Mouse (Mus musculus) intestine, postnatal 0 days (tissue): Measurements from ENCODE around the gene Ppp1r16b. TPM values are rescaled to one million over a fixed set of nuclear protein-coding genes. Genes with fewer than 3 reads are reported as not detected.
"Not testable (repeated sequence)": the region's sequence is repeated elsewhere in the genome, so short reads cannot be mapped to it uniquely, and the experiment has no call there.

Source experiments
- ATAC-seq: fragments of 200-750 bp; cut with Nextera tagmentation; 2 replicates; pipeline ENCODE4 v1.8.0; 2017; ENCODE audit warnings: mild to moderate bottlenecking, moderate TSS enrichment, moderate library complexity
- H3K27ac ChIP-seq: fragments of 300-500 bp; sonication (generic); 2 replicates; pipeline ENCODE4 v1.5.1; 2014; ENCODE audit warnings: mild to moderate bottlenecking, low read depth, low read length, moderate library complexity
- H3K27me3 ChIP-seq: fragments of 300-500 bp; sonication (generic); replicated peaks from 2 replicates; pipeline ENCODE4 v1.6.1; 2014; ENCODE audit warnings: low read length, mixed read lengths; ENCODE audit not compliant: control insufficient read depth, insufficient read depth
- H3K36me3 ChIP-seq: fragments of 300-500 bp; sonication (generic); 2 replicates; pipeline ENCODE4 v1.6.1; 2014; ENCODE audit warnings: mild to moderate bottlenecking, moderate library complexity; ENCODE audit not compliant: control insufficient read depth, insufficient read depth
- H3K4me1 ChIP-seq: fragments of 300-500 bp; sonication (generic); replicated peaks from 2 replicates; pipeline ENCODE4 v1.6.1; 2014; ENCODE audit warnings: antibody characterized with exemption, low read length, mixed read lengths; ENCODE audit not compliant: control insufficient read depth, insufficient read depth
- H3K4me2 ChIP-seq: fragments of 300-500 bp; sonication (generic); replicated peaks from 2 replicates; pipeline ENCODE4 v1.6.1; 2014; ENCODE audit warnings: low read depth, mild to moderate bottlenecking, moderate library complexity
- H3K4me3 ChIP-seq: fragments of 300-500 bp; sonication (generic); 2 replicates; pipeline ENCODE4 v1.5.1; 2014; ENCODE audit warnings: low read depth, low read length
- H3K9ac ChIP-seq: fragments of 300-500 bp; sonication (generic); 2 replicates; pipeline ENCODE4 v1.6.1; 2014; ENCODE audit warnings: mild to moderate bottlenecking, low read depth, low read length
- H3K9me3 ChIP-seq: fragments of 300-500 bp; sonication (generic); 2 replicates; pipeline ENCODE4 v1.6.1; 2016; ENCODE audit warnings: mixed run types; ENCODE audit not compliant: control insufficient read depth
- CTCF ChIP-seq: sonication (generic); IDR thresholded peaks from 2 replicates; pipeline ENCODE4 v1.5.1; 2016; ENCODE audit warnings: low read depth, mild to moderate bottlenecking, control low read depth, antibody characterized with exemption, moderate library complexity
- WGBS: fragments of 180-500 bp; shearing (Covaris S2); extraction: QIAGEN DNeasy Blood & Tissue Kit; methylation state at CpG from one replicate; pipeline ENCODE4 v1.1.7; 2014; 5-methylcytosine and 5-hydroxymethylcytosine counted together
- polyA plus RNA-seq: library from polyadenylated mRNA; unstranded; fragments of >200 nt; fragmentation: Nextera tagmentation; extraction: Ambion mirVana; gene quantifications from 2 replicates; pipeline ENCODE4 v1.2.1, GENCODE M21; 2015

The Ppp1r16b gene
- polyA plus RNA-seq, 1 experiment from 2014 or later: 3.3 TPM

DNA sequence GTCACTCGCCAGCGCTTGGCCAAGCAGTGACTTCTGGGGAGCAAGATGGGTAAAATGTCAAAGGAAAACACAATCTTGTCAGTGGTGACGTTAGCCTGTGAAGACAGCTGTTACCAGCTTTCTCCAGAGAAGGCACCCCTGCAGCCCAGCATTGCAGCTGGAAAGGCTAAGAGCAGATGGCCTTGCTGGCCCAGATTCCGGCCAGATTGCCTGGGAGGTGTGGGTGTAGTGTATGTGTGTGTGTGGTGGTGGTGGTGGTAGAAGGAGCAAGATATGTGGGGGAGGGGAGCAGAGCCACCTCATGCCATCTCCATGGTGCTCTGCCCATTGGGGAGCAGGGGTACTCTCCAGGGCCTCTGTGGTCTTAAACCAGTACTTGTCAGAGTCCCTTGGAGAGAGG is 67.9 kb downstream of the Ppp1r16b start:
- no peak for ATAC-seq
- H3K4me1 ChIP-seq: no peaks in the 10 kb centered on the region
- H3K4me3 ChIP-seq: no peak overlapping the region
- TF ChIP-seq CTCF: no peak
- H3K27ac ChIP-seq: no peak overlapping the region
- H3K4me2 ChIP-seq: no peak overlapping the region
- no peak overlapping the region for H3K9ac ChIP-seq
- H3K36me3 ChIP-seq: no peaks in the 10 kb centered on the region
- WGBS: 63% methylated on average over 4 of the region's 4 CpGs
- H3K9me3 ChIP-seq: no peaks in the 10 kb centered on the region
- no peaks in the 10 kb centered on the region for H3K27me3 ChIP-seq

DNA sequence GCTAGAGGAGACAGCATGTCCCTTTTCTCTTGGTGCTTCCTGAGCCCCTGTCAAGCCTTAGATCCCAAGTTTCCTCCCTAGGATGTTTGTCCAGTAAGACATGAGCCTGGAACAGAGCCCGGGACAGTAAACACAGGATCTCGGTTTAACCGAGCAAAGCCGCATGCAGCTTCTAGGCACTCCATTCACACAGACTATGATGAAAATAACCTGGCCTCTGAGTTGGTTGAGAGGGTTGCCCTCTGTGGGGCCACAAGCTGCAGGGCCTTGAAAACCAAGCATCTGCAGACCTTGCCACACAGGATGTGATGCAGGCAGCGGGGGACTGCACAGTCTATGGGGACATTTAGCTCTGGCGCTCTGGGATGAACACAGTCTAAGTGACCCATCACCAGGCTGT is 68.7 kb downstream of the Ppp1r16b start:
- 62% methylated on average over 6 of the region's 6 CpGs for WGBS
- no peak overlapping the region for H3K4me2 ChIP-seq
- H3K9ac ChIP-seq: no peak overlapping the region
- H3K4me3 ChIP-seq: no peak overlapping the region
- H3K27me3 ChIP-seq: no peaks in the 10 kb centered on the region
- no peaks in the 10 kb centered on the region for H3K4me1 ChIP-seq
- H3K36me3 ChIP-seq: no peaks in the 10 kb centered on the region
- no peak for TF ChIP-seq CTCF
- no peaks in the 10 kb centered on the region for H3K9me3 ChIP-seq
- no peak overlapping the region for H3K27ac ChIP-seq
- no peak for ATAC-seq

DNA sequence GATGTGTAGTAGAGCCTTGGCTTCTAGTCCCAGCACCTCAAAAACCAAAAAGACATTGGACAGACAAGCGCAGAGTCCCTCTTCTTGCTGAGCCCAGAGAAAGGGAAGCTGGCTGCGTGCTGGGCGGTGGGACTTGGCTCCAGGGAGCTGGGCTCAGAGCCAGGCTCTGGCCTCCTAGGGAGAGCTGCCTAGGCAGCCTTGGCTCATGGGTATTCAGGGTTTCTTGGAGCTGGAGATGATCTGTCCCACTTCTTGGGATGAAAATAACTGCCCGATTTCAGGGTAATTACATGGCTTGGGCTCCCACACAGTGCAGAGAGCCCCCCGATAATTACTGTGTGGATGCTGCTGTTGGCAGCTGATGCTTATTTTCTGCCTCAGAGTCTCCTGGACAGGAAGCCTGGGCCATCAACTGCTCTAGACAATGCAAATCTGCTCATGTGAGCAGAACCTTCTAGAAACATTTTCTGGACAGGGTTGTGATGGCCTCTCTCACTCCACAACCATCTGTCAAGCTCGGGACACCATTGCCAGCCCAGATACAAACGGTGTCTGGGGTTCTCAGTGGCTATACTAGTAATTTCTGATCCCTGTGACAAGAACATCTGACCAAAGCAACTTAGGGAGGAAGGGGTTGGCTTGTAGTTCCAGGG is 69.4 kb downstream of the Ppp1r16b start:
- no peaks in the 10 kb centered on the region for H3K36me3 ChIP-seq
- H3K9me3 ChIP-seq: no peaks in the 10 kb centered on the region
- no peak overlapping the region for H3K4me3 ChIP-seq
- ATAC-seq: no peak
- WGBS: 68% methylated on average over 7 of the region's 7 CpGs
- no peak overlapping the region for H3K27ac ChIP-seq
- TF ChIP-seq CTCF: no peak
- no peaks in the 10 kb centered on the region for H3K4me1 ChIP-seq
- H3K27me3 ChIP-seq: no peaks in the 10 kb centered on the region
- H3K4me2 ChIP-seq: no peak overlapping the region
- no peak overlapping the region for H3K9ac ChIP-seq

DNA sequence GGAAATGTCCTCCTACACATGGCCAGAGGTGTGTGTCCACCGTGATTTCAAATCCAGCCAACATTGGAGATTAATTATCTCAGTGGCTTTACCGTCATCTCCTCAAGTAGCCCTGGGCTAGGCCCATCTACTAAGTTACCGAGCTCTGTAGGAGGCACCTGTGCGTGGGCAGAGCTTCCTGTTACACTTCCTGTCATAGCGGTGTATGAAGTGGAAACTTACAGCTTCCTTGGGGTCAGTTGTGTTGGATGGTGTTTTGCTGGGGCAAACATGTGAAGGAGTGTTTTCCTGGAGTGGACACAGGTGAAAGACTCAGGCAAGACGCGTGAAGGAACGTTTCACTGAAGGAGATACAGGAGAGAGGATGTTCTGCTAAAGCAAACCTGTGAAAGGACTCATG is 70.1 kb downstream of the Ppp1r16b start:
- Histone ChIP-seq H3K4me3 (no peak overlapping the region), H3K27ac (no peak overlapping the region), H3K9me3 (no peaks in the 10 kb centered on the region), H3K4me1 (no peaks in the 10 kb centered on the region), H3K27me3 (no peaks in the 10 kb centered on the region), H3K9ac (no peak overlapping the region), H3K4me2 (no peak overlapping the region), H3K36me3 (no peaks in the 10 kb centered on the region)
- no peak for TF ChIP-seq CTCF
- no peak for ATAC-seq
- WGBS: 85% methylated on average over 8 of the region's 8 CpGs

DNA sequence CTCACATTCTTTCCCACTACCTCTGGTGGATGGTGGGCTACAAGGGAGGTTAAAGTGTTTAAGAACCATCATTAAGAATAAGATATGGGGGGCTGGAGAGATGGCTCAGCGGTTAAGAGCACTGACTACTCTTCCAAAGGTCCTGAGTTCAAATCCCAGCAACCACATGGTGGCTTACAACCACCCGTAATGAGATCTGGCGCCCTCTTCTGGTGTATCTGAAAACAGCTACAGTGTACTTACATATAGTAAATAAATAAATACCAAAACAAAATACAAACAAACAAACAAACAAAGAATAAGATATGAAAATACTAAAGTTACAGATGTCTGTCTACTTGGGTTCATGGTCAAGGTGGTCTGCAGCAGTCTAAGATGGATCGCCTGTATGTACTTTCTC is 71.0 kb downstream of the Ppp1r16b start:
- not testable (repeated sequence) for ATAC-seq, H3K9ac ChIP-seq, H3K27ac ChIP-seq, H3K4me2 ChIP-seq, H3K27me3 ChIP-seq, H3K9me3 ChIP-seq, H3K4me3 ChIP-seq, H3K4me1 ChIP-seq, H3K36me3 ChIP-seq
- 90% methylated on average over 4 of the region's 4 CpGs for WGBS

DNA sequence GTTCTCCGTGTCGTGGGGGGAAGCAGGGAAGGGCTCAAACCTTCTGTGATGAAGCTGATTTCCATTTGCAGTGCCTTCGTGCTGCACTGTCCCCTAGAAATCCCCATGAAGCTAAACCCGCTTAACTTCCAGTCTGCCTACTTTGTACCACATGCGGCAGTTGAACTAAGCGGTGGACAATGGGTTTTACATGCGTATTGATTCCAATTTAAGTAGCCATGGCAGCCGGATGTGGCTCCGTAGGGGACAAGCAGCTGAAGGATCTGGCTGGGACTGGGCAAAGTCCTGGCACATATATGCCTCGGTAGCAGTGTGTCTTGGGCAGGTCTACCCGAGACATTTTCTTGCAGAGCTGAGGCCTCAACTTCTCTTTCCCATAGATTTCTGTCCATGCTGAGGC is 73.4 kb downstream of the Ppp1r16b start:
- H3K36me3 ChIP-seq: no peaks in the 10 kb centered on the region
- no peak overlapping the region for H3K9ac ChIP-seq
- H3K27me3 ChIP-seq: no peaks in the 10 kb centered on the region
- H3K27ac ChIP-seq: no peak overlapping the region
- no peak overlapping the region for H3K4me3 ChIP-seq
- H3K4me2 ChIP-seq: no peak overlapping the region
- H3K4me1 ChIP-seq: no peaks in the 10 kb centered on the region
- WGBS: 85% methylated on average over 11 of the region's 11 CpGs
- H3K9me3 ChIP-seq: no peaks in the 10 kb centered on the region
- ATAC-seq: no peak
- TF ChIP-seq CTCF: no peak

DNA sequence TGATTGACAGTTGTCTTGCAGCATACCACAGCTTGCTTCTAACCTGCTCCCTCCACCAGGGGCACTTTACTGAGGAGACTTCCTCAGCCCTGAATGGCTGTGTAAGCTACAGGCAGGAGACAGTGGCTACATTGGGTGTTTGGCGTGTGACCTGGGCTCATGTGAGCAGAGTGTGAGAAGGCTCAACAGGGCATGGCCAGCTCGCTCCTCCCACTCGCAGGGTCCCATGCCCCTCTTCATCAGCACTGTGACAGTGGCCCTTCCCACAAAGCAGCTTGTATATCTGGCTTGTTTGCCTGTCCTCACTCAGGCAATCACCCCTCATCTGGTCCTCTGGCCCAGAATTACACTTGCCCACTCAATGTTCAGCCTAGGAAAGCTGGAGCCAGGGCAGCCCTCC is 73.9 kb downstream of the Ppp1r16b start:
- Histone ChIP-seq H3K9ac (no peak overlapping the region), H3K4me3 (no peak overlapping the region), H3K4me1 (no peaks in the 10 kb centered on the region), H3K27ac (no peak overlapping the region), H3K4me2 (no peak overlapping the region), H3K9me3 (no peaks in the 10 kb centered on the region), H3K27me3 (no peaks in the 10 kb centered on the region), H3K36me3 (no peaks in the 10 kb centered on the region)
- ATAC-seq: no peak
- WGBS: 75% methylated on average over 3 of the region's 3 CpGs
- no peak for TF ChIP-seq CTCF
